Mouse (Mus musculus) CH12.LX (cell line): ENCODE results near the gene Wnt10b. TPM values are rescaled to one million over a fixed set of nuclear protein-coding genes. Genes with fewer than 3 reads are reported as not detected.

Experiments
- DNase-seq: peaks from one replicate; pipeline ENCODE4 v3.0.0-alpha.2; 2013; ENCODE audit errors: extremely low read depth
- H3K27ac ChIP-seq: 2 replicates; pipeline ENCODE4 v1.5.1; 2012; ENCODE audit warnings: low read depth, mild to moderate bottlenecking, control low read depth, moderate library complexity; ENCODE audit not compliant: insufficient read depth
- H3K27me3 ChIP-seq: replicated peaks from 2 replicates; pipeline ENCODE3; 2012; ENCODE audit warnings: inconsistent platforms
- H3K36me3 ChIP-seq, 2 experiments: replicated peaks in 1 of 2; 2 replicates each; pipeline versions ENCODE3 to v1.6.1; 2012; ENCODE audit warnings: inconsistent platforms in 1 of 2, low read length in 1 of 2, mild to moderate bottlenecking in 1 of 2, mixed read lengths in 1 of 2, moderate library complexity in 1 of 2; ENCODE audit not compliant: control insufficient read depth in 1 of 2, insufficient read depth in 1 of 2
- H3K4me1 ChIP-seq, 2 experiments: 2 replicates each; pipeline ENCODE4 v1.6.1; 2012; ENCODE audit warnings: inconsistent platforms in 1 of 2, moderate library complexity in 1 of 2; ENCODE audit not compliant: insufficient read depth in 2 of 2, control insufficient read depth in 1 of 2
- H3K4me2 ChIP-seq: 2 replicates; pipeline ENCODE4 v1.6.1; 2012; ENCODE audit warnings: low read depth, mild to moderate bottlenecking, control low read depth; ENCODE audit not compliant: poor library complexity, insufficient read depth, severe bottlenecking
- H3K4me3 ChIP-seq, 3 experiments: fragments of 150-350 bp in 1 of 3; sonication (generic) in 1 of 3; replicated peaks in 1 of 3; 2 replicates each; pipeline versions ENCODE3 to v1.5.1; 2011 to 2012; ENCODE audit warnings: low read depth in 2 of 3, low read length in 2 of 3, mild to moderate bottlenecking in 2 of 3, moderate library complexity in 2 of 3, control low read depth in 1 of 3, improper control_type of control experiment in 1 of 3, inconsistent platforms in 1 of 3, mixed read lengths in 1 of 3; ENCODE audit not compliant: poor library complexity in 1 of 3
- H3K79me2 ChIP-seq: replicated peaks from 2 replicates; pipeline ENCODE4 v1.6.1; 2012; ENCODE audit warnings: mild to moderate bottlenecking, moderate library complexity; ENCODE audit not compliant: control insufficient read depth, poor library complexity, insufficient read depth, severe bottlenecking; ENCODE audit errors: extremely low read depth
- H3K9ac ChIP-seq: 2 replicates; pipeline ENCODE4 v1.6.1; 2012; ENCODE audit warnings: low read depth, mild to moderate bottlenecking, control low read depth, moderate library complexity; ENCODE audit not compliant: insufficient read depth
- H3K9me3 ChIP-seq: replicated peaks from 2 replicates; pipeline ENCODE3; 2012; ENCODE audit warnings: low read length, inconsistent platforms, mixed read lengths
- CTCF ChIP-seq, 2 experiments: IDR thresholded peaks in 1 of 2; conservative IDR thresholded peaks in 1 of 2; 2 replicates each; pipeline ENCODE4 v1.5.1; 2011 to 2012; ENCODE audit warnings: low read depth in 2 of 2, low read length in 2 of 2, improper control_type of control experiment in 1 of 2, inconsistent platforms in 1 of 2, mild to moderate bottlenecking in 1 of 2, moderate library complexity in 1 of 2
- JUN ChIP-seq: IDR thresholded peaks from 2 replicates; pipeline ENCODE4 v1.6.1; 2011; ENCODE audit warnings: low read depth, mild to moderate bottlenecking, low read length, improper control_type of control experiment, moderate library complexity; ENCODE audit not compliant: insufficient read depth
- MXI1 ChIP-seq: IDR thresholded peaks from 2 replicates; pipeline ENCODE4 v1.6.1; 2011; ENCODE audit warnings: mild to moderate bottlenecking, low read depth, low read length, improper control_type of control experiment
- PAX5 ChIP-seq: IDR thresholded peaks from 2 replicates; pipeline ENCODE4 v1.6.1; 2012; ENCODE audit warnings: low read length, inconsistent platforms, mixed read lengths
- RAD21 ChIP-seq: IDR thresholded peaks from 2 replicates; pipeline ENCODE4 v1.6.1; 2011; ENCODE audit warnings: low read depth, mild to moderate bottlenecking, low read length, improper control_type of control experiment, moderate library complexity
- SMC3 ChIP-seq: IDR thresholded peaks from 2 replicates; pipeline ENCODE4 v1.6.1; 2011; ENCODE audit warnings: low read depth, low read length, improper control_type of control experiment
- TCF12 ChIP-seq: IDR thresholded peaks from 2 replicates; pipeline ENCODE4 v1.6.1; 2014; ENCODE audit warnings: low read depth, mild to moderate bottlenecking, inconsistent platforms, low read length, improper control_type of control experiment
- UBTF ChIP-seq: IDR thresholded peaks from 2 replicates; pipeline ENCODE4 v1.6.1; 2012; ENCODE audit warnings: low read depth, mild to moderate bottlenecking, inconsistent platforms, low read length, improper control_type of control experiment, moderate library complexity
- USF2 ChIP-seq: conservative IDR thresholded peaks from 2 replicates; pipeline ENCODE4 v1.6.1; 2011; ENCODE audit warnings: low read depth, low read length, improper control_type of control experiment
- ZC3H11A ChIP-seq: IDR thresholded peaks from 2 replicates; pipeline ENCODE4 v1.6.1; 2012; ENCODE audit warnings: low read depth, mild to moderate bottlenecking, inconsistent platforms, low read length, improper control_type of control experiment
- ZKSCAN1 ChIP-seq: IDR thresholded peaks from 2 replicates; pipeline ENCODE4 v1.6.1; 2012; ENCODE audit warnings: low read depth, inconsistent platforms, low read length, improper control_type of control experiment, borderline replicate concordance
- dilution Hi-C: fragments of 300-500 bp; cut with MboI; formaldehyde crosslinking; loops from 2 replicates; pipeline ENCODE4 v1.14.3; 2020; ENCODE audit warnings: low sequenced_read_pairs; ENCODE audit not compliant: extremely low pct_unique_long_range_greater_than_20kb, extremely low pct_ligation_motif_present
- in situ Hi-C: fragments of 300-500 bp; cut with MboI; formaldehyde crosslinking; loops from 3 replicates; pipeline ENCODE4 v1.14.3; 2019; ENCODE audit warnings: low sequenced_read_pairs, low pct_ligation_motif_present, low pct_unique_long_range_greater_than_20kb, mixed read lengths
- polyA plus RNA-seq: library from polyadenylated mRNA; unstranded; fragments of >175 nt; gene quantifications from 2 replicates; pipeline ENCODE4 v1.2.1, GENCODE M21; 2012; ENCODE audit warnings: low read depth; ENCODE audit not compliant: insufficient read length
- total RNA-seq, 2 experiments: library from RNA; depleted of rRNA; stranded (reverse); fragments of 300-350 nt in 1 of 2; fragments of >200 nt in 1 of 2; gene quantifications; 2 replicates each; pipeline ENCODE4 v1.2.3; 2012 to 2014

The Wnt10b gene
- total and polyA plus RNA-seq, 3 experiments = 25.4 to 64.4 (median 56.2) TPM

GRCm38 (mm10) chr15:98740219-98740618 lies 37.7 kb downstream of the Wnt10b start:
- no peak overlapping the region for H3K27ac ChIP-seq
- in situ Hi-C loops (no loop called here), dilution Hi-C loops (no loop called here)
- no peak overlapping the region for H3K4me3 ChIP-seq
- H3K9me3 ChIP-seq = peaks cover 18% of the 10 kb centered on the region
- H3K36me3 ChIP-seq = peaks cover 77 to 95% of the 10 kb centered on the region in 2 experiments
- no peaks in the 10 kb centered on the region for H3K27me3 ChIP-seq
- H3K4me2 ChIP-seq = no peak overlapping the region
- peaks cover 2 to 47% of the 10 kb centered on the region in 2 experiments for H3K4me1 ChIP-seq
- 0 out of 2 replicates have a peak, but pooled peaks cover 4% of the 10 kb centered on the region for H3K79me2 ChIP-seq
- TF ChIP-seq TCF12 (no peak), USF2 (no peak), JUN (no peak), ZKSCAN1 (no peak)
- TF ChIP-seq, all 38 proteins: peak for 0
- DNase-seq = no peak
- no peak overlapping the region for H3K9ac ChIP-seq

DNA sequence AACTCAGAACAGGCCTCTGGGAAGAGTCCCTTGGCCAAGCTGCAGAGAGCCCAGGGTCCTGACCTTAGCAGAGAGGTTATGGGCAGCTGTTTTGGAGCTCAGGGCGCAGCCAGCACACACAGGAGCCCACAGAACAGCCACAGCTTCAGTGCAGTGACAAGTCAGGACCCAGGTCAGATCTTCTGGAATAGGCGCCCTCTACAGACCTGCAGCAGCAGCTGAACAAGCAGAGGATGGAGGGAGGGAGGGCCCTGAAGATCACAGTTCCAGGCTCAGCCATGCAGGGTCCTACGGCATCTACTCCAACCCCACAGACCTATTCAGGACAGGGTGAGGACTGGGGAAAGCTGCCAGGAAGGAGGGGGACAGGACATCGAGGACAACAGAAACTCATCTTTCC lies 39.2 kb downstream of the Wnt10b start:
- dilution Hi-C loops = no loop called here
- TF ChIP-seq CTCF (conservative IDR thresholded peaks at IDR 0.05 in 1 of 2, IDR thresholded peaks at IDR 0.05 in 1 of 2; ENCODE audit: low read depth in 2 of 2, low read length in 2 of 2) (peak in 1 of 2 experiments; percentile 50; a peak in 2 of 4 replicates), MXI1 (no peak), ZC3H11A (no peak)
- in situ Hi-C loops = no loop called here
- H3K9me3 ChIP-seq = peaks cover 6% of the 10 kb centered on the region
- H3K79me2 ChIP-seq = no peaks in the 10 kb centered on the region
- peaks cover 2 to 38% of the 10 kb centered on the region in 2 experiments; a peak in 3 of 4 replicates for H3K4me1 ChIP-seq
- H3K4me3 ChIP-seq = no peak overlapping the region
- peaks cover 74 to 94% of the 10 kb centered on the region in 2 experiments for H3K36me3 ChIP-seq
- H3K9ac ChIP-seq = no peak overlapping the region
- no peaks in the 10 kb centered on the region for H3K27me3 ChIP-seq
- no peak overlapping the region for H3K4me2 ChIP-seq
- DNase-seq = no peak
- H3K27ac ChIP-seq = no peak overlapping the region

- no peak overlapping the region for H3K4me2 ChIP-seq
- TF ChIP-seq SMC3 (peak; percentile 12; the same call in 1 of the 2 replicates), UBTF (no peak), PAX5 (no peak), CTCF (conservative IDR thresholded peaks at IDR 0.05 in 1 of 2, IDR thresholded peaks at IDR 0.05 in 1 of 2; ENCODE audit: low read depth in 2 of 2, low read length in 2 of 2) (peak in 1 of 2 experiments; percentile 53; a peak in 2 of 4 replicates), RAD21 (peak; percentile 23), JUN (no peak)
- TF ChIP-seq, all 38 proteins: peak for 3
- H3K9me3 ChIP-seq = peaks cover 3% of the 10 kb centered on the region
- peaks cover 70 to 86% of the 10 kb centered on the region in 2 experiments for H3K36me3 ChIP-seq
- DNase-seq = no peak
- H3K9ac ChIP-seq = no peak overlapping the region
- in situ Hi-C loops = no loop called here
- dilution Hi-C loops = no loop called here
- no peak overlapping the region for H3K27ac ChIP-seq
- peaks cover 2 to 33% of the 10 kb centered on the region in 2 experiments; a peak in 3 of 4 replicates for H3K4me1 ChIP-seq
- no peak overlapping the region for H3K4me3 ChIP-seq
- no peaks in the 10 kb centered on the region for H3K79me2 ChIP-seq
- no peaks in the 10 kb centered on the region for H3K27me3 ChIP-seq
Observed at GRCm38 (mm10) chr15:98737881-98738280, 40.1 kb downstream of the Wnt10b start.
